Mouse (Mus musculus) kidney, adult 9 months (tissue): ENCODE measurements around the gene Furin.
"Not testable (repeated sequence)": the region's sequence is repeated elsewhere in the genome, so short reads cannot be mapped to it uniquely, and the experiment has no call there.

ENCODE experiments used
- DNase-seq: peaks from one replicate; pipeline ENCODE4 v3.0.0; 2022

Gene Furin

DNA sequence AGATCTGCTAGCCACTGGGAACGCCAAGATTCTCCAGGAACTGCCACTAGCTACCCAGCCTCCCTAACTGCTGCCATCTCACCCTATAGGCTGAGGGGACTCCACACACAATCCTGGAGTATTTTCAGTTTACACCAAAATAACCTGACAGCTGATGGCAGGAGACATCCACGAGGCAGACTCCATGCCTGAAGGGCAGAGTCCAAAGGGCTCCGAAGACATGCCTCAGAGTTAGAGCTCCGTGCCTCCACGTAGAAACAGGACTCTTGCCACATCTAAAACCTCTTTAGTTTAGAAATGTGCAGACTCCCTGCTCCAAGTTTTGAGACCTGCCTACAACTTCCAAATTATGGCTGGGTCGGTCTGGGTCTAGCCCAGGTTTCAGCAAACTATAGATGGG is 4.7 kb downstream of the Furin start:
- peak; percentile 84 for DNase-seq

- peak; percentile 91 for DNase-seq
Measured at GRCm38 (mm10) chr7:80400099-80400498, 5.1 kb downstream of the Furin start.

DNA sequence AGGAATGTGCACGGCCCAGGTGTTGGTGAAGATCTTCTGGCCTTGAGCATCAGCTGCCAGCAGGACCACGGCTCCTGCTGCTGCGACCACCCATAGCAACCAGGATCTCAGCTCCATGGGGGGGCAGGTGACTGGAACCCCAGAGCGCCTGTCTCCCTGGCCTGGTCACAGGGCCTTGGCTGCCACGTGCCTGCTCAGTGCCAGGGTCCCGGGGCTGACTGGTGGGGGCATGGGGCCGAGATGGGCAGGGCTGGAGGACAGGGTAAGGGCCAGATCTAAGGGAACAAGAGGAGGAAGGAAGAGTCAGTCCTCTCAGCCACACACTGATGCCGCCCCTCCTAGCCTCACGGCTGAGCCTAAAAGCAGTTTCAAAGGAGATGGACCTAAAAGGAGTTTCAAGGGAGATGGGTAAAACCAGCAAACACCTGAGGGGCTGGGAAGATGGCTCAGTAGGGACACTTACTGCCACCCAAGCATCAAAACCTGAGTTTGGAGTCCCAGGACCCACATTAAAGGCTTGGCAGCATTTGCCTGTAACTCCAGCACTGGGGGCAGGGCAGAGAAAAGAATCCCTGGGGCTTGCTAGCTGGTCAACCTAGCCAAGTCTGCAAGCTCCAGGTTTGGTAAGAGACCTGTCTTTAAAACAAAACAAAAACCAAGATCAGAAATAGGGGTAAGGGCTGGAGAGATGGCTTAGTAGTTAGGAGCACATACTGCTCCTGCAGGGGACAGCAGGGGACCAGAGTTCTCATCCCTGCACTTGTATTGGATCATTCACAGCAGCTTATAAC is 6.4 kb downstream of the Furin start:
- no peak for DNase-seq

GRCm38 (mm10) chr7:80397986-80398385 is 7.2 kb downstream of the Furin start:
- DNase-seq: no peak

DNA sequence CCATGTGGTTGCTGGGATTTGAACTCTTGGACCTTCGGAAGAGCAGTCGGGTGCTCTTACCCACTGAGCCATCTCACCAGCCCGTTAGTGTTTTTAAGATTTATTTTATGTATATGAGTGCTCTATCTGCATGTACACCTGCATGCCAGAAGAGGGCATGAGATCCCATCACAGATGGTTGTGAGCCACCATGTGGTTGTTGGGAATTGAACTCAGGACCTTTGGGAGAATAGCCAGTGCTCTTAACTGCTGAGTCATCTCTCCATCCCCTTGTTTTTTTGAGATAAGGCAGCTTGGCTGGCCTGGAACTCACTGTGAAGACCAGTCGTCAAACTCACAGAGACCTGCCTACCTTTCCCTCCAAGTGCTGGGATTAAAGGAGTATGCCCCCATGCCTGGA is 8.8 kb downstream of the Furin start:
- not testable (repeated sequence) for DNase-seq

GRCm38 (mm10) chr7:80394600-80394999 is 10.6 kb downstream of the Furin start:
- no peak for DNase-seq

DNA sequence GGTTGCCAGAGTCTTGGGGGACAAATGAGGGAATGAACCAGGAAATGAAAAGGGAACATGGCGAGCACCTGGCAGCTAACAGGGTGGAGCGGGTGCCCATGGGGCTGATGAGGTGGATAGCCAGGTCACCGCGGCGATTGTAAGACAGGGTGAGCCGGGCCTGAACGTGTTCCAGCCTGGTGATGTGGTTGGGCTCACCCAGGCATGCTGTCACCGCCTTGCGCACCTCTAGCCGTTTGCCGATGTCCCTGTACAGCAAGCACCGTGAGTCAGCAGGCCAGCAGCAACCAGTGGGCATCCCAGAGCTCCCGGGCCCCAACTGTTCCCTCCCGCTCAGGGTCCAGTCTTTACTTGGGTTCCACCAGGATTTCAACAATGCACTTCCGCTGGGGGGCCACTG is 13.1 kb downstream of the Furin start:
- DNase-seq: no peak

- peak; percentile 61 for DNase-seq
Measured at GRCm38 (mm10) chr7:80387633-80388543, 17.3 kb downstream of the Furin start, which contains the start of gene Fes. TSS of gene Fes (minus strand) at chr7:80387946.

DNA sequence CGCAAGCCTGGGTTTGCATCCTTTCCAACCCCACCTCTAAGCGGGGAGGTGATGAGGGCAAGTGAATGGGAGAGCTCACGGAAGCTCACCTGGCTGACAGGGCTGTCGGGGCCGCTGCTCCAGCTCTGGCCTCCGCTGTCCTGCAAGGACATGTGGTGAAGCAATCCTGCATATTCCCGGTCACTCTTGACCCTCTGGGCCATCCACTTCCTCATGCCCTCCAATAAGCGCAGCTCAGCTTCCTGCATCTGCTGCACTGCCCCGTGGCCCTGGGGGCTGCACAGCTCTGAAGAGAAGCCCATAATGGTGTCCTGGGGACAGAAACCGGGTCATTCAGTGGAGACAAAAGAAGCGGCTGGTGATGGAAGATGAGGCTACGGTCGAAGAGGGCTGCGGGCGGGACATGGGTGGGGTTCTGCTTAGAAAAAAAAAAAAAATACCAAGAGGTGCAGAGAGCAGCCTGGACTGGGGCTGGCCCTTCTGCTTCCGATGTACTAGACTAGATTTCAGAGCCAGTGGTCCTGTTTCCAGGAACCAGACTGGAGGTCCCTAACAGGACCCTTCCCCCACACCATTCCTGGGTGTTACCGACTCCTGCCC is 18.1 kb downstream of the Furin start:
- no peak for DNase-seq

GRCm38 (mm10) chr7:80386235-80386930 is 18.9 kb downstream of the Furin start:
- DNase-seq: peak; percentile 92

DNA sequence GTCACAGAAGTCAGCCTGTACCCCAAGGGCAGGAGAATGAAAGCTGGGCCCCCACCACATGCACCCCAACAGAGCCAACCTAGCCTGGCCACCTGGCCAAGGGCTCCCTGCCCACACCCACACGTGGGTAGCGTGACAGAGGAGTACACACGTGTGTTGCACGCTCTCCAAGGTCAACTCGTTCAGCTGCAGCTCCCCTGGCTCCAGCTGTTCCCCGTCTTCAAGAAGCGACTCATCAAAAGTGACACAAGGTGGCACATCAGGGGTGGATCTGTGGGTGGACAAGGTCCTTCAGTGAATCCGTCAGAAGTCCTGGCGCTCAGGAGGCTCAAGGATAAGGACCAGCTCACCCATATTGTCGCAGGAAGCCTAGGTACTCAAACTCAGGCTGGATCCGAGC is 22.3 kb downstream of the Furin start:
- DNase-seq: no peak

GRCm38 (mm10) chr7:80379531-80379930 is 25.7 kb downstream of the Furin start:
- DNase-seq: peak; percentile 46

DNA sequence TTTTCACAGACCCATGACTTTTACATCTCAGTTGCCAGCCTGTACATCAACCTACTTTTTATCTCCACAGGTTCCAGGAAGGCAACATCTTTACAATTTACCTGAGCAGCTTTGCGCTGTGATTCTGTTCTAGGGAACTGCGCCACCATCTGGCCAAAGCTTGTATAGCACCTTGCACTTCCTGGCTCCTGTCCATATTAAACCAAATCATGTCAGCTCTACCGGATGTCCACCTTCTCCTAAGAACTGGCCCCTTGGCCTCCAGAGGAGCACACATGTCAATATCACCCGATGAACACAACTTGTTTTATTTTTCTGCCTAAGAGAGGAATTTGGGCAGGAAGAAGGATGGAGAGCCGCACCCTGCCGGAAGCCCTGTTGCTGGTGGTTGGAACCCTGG is 27.8 kb downstream of the Furin start:
- DNase-seq: peak; percentile 85

GRCm38 (mm10) chr7:80376192-80376591 is 29.0 kb downstream of the Furin start:
- no peak for DNase-seq

- no peak for DNase-seq
Measured at GRCm38 (mm10) chr7:80375376-80376039, 29.7 kb downstream of the Furin start.

GRCm38 (mm10) chr7:80374733-80375132 is 30.5 kb downstream of the Furin start:
- DNase-seq: no peak

- no peak for DNase-seq
Measured at GRCm38 (mm10) chr7:80374280-80374679, 31.0 kb downstream of the Furin start.

DNA sequence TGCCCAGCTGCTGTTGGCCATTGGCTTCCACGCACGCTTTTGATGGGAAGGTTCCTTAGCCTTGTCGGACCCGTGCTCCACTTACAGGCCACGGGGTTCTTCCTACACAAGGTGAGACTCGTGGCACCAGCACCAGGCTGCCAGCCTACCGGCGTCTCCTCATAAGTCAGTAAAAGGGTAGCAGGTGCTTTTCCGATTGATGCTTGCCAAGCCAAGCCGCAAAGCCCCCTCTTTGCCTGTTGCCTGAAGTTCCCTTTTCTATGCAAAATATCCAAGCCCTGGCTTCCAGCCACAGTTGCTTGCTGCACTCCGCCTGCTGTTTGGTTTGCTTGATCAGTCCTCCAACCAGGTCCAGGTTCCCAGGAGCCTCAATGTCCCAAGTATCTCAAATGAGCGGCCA is 31.4 kb downstream of the Furin start:
- DNase-seq: no peak

DNA sequence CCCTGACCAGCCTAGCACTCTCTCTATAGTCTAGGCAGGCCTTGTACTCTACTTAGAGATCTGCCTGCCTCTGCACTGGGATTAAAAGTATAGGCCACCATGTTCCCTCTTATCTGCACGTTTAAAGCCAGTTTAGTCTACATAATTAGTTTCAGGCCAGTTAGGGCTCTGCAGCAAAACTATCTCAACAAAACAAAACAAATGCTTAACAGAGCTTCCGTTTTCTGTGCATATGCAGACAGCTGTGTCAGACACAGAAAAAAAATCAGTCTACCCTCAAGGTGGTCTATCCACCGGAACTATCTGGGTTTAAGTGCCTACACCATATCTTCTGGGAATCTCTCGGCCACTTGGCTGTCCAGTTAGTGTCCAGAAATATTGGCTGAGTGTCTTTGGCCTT is 31.9 kb downstream of the Furin start:
- DNase-seq: no peak

- DNase-seq: no peak
Measured at GRCm38 (mm10) chr7:80372667-80373066, 32.6 kb downstream of the Furin start.

- DNase-seq: no peak
Measured at GRCm38 (mm10) chr7:80372166-80372565, 33.1 kb downstream of the Furin start.

DNA sequence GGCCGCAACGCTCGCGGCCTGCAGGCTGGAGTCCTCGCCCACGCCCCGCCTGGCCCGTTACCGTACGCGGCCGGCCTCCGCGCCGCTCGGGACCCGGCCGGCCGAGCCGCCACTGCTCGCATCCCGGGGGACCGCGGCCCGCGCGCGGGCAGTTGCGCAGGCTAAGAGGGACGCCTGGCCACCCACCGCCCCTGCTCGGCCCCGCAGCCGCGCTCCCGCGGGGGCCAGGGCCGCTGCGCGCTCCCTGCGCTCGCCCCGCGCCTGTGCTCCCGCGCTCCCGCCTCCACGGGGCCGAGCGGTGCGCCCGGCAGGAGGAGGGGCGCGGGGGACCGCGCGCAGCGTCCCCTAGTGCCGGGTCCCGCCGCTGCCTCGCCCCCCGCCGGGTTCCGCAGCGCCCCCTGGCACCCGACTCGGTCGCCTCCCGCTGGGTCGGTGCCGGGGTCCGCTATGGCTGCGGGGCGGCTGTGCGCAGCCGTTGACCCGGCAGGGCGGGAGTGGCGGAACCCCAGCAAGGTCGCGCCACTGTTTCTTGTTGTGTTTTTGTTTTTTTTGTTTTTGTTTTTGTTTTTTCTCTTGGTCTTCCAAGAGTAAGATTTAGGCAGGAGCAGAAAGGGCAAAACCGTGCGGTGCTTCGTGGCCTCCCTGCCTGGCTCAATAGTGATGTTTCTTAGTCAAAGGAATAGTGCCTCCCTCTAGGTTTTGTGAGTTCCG is 34.0 kb downstream of the Furin start, which contains the start of gene Man2a2:
Gene Man2a2, minus strand, starts transcription at position 335 of the 711 bp plus-strand sequence.
- DNase-seq: peak; percentile 62
